Comparison of ENCODE assay signal across 22 mouse cellular contexts in the genomic region with DNA sequence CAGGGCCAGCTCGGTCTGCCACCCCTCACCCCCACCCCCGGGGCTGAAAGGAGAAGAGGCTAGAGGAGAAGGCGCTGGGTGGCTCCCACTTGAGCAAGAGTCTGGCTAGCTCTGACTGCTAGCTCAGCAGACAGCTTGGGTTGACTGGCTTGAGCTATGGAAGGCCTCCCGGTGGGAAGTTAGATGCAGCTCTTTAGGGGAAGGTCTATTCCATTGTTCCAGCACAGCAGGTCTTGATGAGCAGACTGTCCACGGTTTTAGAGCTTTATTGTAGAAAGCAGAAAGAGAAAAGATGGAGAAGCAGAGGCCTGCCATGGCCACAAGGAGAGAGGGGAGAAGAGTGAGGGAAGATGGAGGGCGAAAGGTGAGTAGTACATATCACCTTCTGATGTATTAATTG.
DNase-seq lines count a peak whose midpoint lies in the region; ATAC-seq and TF ChIP-seq lines count a peak whose summit lies in the region.
"Had no signal": no experiment of that assay in that cellular context is flagged by ENCODE, and none has a peak within 500 bp of the region (broad histone marks: within the 10 kb centered on the region; RNA-seq: fewer than 3 reads in every experiment).

No protein-coding gene starts in this region.

- no peak overlapping the region for H3K27ac ChIP-seq in midbrain, embryonic 12.5 days (replicated peaks)
- no peak overlapping the region for H3K27ac ChIP-seq in midbrain, embryonic 11.5 days (ENCODE audit: low read depth, low read length)
- H3K27ac ChIP-seq in ES-E14 (ENCODE audit: insufficient read depth, low read depth, low read length, poor library complexity, severe bottlenecking) = no peak overlapping the region
- H3K27ac ChIP-seq: hindbrain, embryonic 13.5 days; hindbrain, postnatal 0 days had no signal

- no peak for DNase-seq in midbrain, embryonic 11.5 days (ENCODE audit: low spot score, missing footprints)
- DNase-seq in ES-CJ7 (ENCODE audit: low read depth, low spot score) = peak; percentile 87
- DNase-seq in ES-E14 (ENCODE audit: low read depth, low spot score) = peak; percentile 59
- peak; percentile 80 for DNase-seq in ZHBTc4 (ENCODE audit: low read depth, low spot score)
- DNase-seq in heart, adult 11 months = no peak
- DNase-seq in ovary, adult 18-20 months (ENCODE audit: low spot score) = no peak
- DNase-seq: adrenal gland, postnatal 10 days; adrenal gland, postnatal 36 days; cerebellum, adult 18-20 months; cerebellum, adult 9-10 months; cerebellum, postnatal 14 days; gastrocnemius, postnatal 36 days had no signal

- H3K27me3 ChIP-seq in midbrain, embryonic 12.5 days = no peaks in the 10 kb centered on the region
- H3K27me3 ChIP-seq in midbrain, embryonic 11.5 days (ENCODE audit: control insufficient read depth, insufficient read depth, low read length) = no peaks in the 10 kb centered on the region
- H3K27me3 ChIP-seq: hindbrain, embryonic 13.5 days; Patski had no signal

- no peak overlapping the region for H3K4me3 ChIP-seq in midbrain, embryonic 12.5 days
- no peak overlapping the region for H3K4me3 ChIP-seq in midbrain, embryonic 11.5 days (ENCODE audit: low read depth, low read length)
- H3K4me3 ChIP-seq in ES-E14 (ENCODE audit: insufficient read depth in 1 of 2, low read depth in 1 of 2, low read length in 2 of 2, poor library complexity in 1 of 2, severe bottlenecking in 1 of 2) = no peak overlapping the region
- H3K4me3 ChIP-seq: hindbrain, embryonic 13.5 days had no signal

- ATAC-seq in midbrain, embryonic 12.5 days (ENCODE audit: low FRiP score, low read depth) = 0 out of 2 replicates have a peak, but pooled peaks have one; percentile 9
- no peak for ATAC-seq in midbrain, embryonic 11.5 days (ENCODE audit: low FRiP score)
- ATAC-seq: CD4-positive, CD25-positive, alpha-beta regulatory T cell, adult 4 months; forebrain, embryonic 14.5 days; hindbrain, postnatal 0 days; inflammation-experienced regulatory T-cells, adult 6 months; intestine, embryonic 16.5 days; Patski had no signal

- no peaks in the 10 kb centered on the region for H3K4me1 ChIP-seq in midbrain, embryonic 12.5 days
- no peaks in the 10 kb centered on the region for H3K4me1 ChIP-seq in midbrain, embryonic 11.5 days (ENCODE audit: control insufficient read depth, insufficient read depth, low read length)
- peaks cover 0 to 4% of the 10 kb centered on the region in 2 experiments; a peak in 2 of 4 replicates for H3K4me1 ChIP-seq in ES-E14 (ENCODE audit: control insufficient read depth in 2 of 2, insufficient read depth in 2 of 2, low read length in 2 of 2, poor library complexity in 1 of 2)
- H3K4me1 ChIP-seq: hindbrain, embryonic 13.5 days had no signal

- in situ Hi-C loops in ES-E14 (cut with MboI; ENCODE audit: low sequenced_read_pairs in 2 of 2, unreplicated experiment in 2 of 2) = no loop called here

- no peaks in the 10 kb centered on the region for H3K36me3 ChIP-seq in midbrain, embryonic 12.5 days
- H3K36me3 ChIP-seq in midbrain, embryonic 11.5 days (ENCODE audit: control insufficient read depth, insufficient read depth, low read length) = no peaks in the 10 kb centered on the region
- H3K36me3 ChIP-seq in ES-E14 (ENCODE audit: control insufficient read depth, insufficient read depth, low read length, poor library complexity, severe bottlenecking) = no peaks in the 10 kb centered on the region
- H3K36me3 ChIP-seq: G1E; hindbrain, embryonic 13.5 days had no signal

- H3K9me3 ChIP-seq in midbrain, embryonic 12.5 days = no peaks in the 10 kb centered on the region
- H3K9me3 ChIP-seq in midbrain, embryonic 11.5 days (ENCODE audit: control insufficient read depth, low read length) = no peaks in the 10 kb centered on the region
- no peaks in the 10 kb centered on the region for H3K9me3 ChIP-seq in ES-E14 (ENCODE audit: control insufficient read depth, insufficient read depth, low read depth, low read length)
- H3K9me3 ChIP-seq: G1E; hindbrain, embryonic 13.5 days had no signal

- WGBS in midbrain, embryonic 12.5 days = 26% methylated on average over 6 of the region's 6 CpGs
- 28% methylated on average over 6 of the region's 6 CpGs for WGBS in midbrain, embryonic 11.5 days

- no peak overlapping the region for H3K4me2 ChIP-seq in midbrain, embryonic 12.5 days (replicated peaks)
- no peak overlapping the region for H3K4me2 ChIP-seq in midbrain, embryonic 11.5 days
- H3K4me2 ChIP-seq: heart, embryonic 11.5 days; hindbrain, embryonic 13.5 days had no signal

- no peak overlapping the region for H3K9ac ChIP-seq in midbrain, embryonic 12.5 days (replicated peaks)
- H3K9ac ChIP-seq in midbrain, embryonic 11.5 days (ENCODE audit: low read length) = no peak overlapping the region
- no peak overlapping the region for H3K9ac ChIP-seq in ES-E14 (ENCODE audit: insufficient read depth, low read depth, low read length, poor library complexity, severe bottlenecking)
- H3K9ac ChIP-seq: hindbrain, embryonic 13.5 days had no signal

TF ChIP-seq in ES-E14, 5 proteins besides CTCF, POLR2A, EP300 and RAD21:
- TF ChIP-seq MAFK (IDR thresholded peaks at IDR 0.05; ENCODE audit: insufficient read depth, low read depth, low read length) = 0 out of 2 replicates have a peak, but pooled peaks have one; percentile 28
- TF ChIP-seq ZNF384 (IDR thresholded peaks at IDR 0.05; ENCODE audit: low read depth, low read length) = no peak
- TF ChIP-seq HCFC1 (IDR thresholded peaks at IDR 0.05; ENCODE audit: borderline replicate concordance, insufficient read depth, low read length) = no peak

Comparison
In these comparisons a context has a peak if more than half of its experiments do, and no peak if none do; other contexts are left out.
1. DNase-seq: peak in ES-CJ7 (single experiment), ES-E14 (single experiment) and ZHBTc4 (single experiment); none in midbrain, embryonic 11.5 days (single experiment), heart, adult 11 months (single experiment) and ovary, adult 18-20 months (single experiment).